Mouse (Mus musculus) heart, embryonic 15.5 days (tissue): ENCODE data around the gene Tenm2. TPM values are rescaled to one million over a fixed set of nuclear protein-coding genes. Genes with fewer than 3 reads are reported as not detected.

Experiments used
- ATAC-seq: fragments of 200-750 bp; cut with Nextera tagmentation; replicated peaks from 2 replicates; pipeline ENCODE4 v1.8.0; 2017; ENCODE audit warnings: low read depth, moderate TSS enrichment; ENCODE audit not compliant: insufficient number of reproducible peaks, insufficient read depth, low FRiP score
- H3K27ac ChIP-seq: fragments of 300-500 bp; sonication (generic); 2 replicates; pipeline ENCODE4 v1.5.1; 2015; ENCODE audit warnings: mild to moderate bottlenecking, inconsistent platforms
- H3K27me3 ChIP-seq: fragments of 300-500 bp; sonication (generic); 2 replicates; pipeline ENCODE4 v1.6.1; 2015; ENCODE audit warnings: inconsistent platforms
- H3K36me3 ChIP-seq: fragments of 300-500 bp; sonication (generic); 2 replicates; pipeline ENCODE4 v1.6.1; 2015; ENCODE audit warnings: mild to moderate bottlenecking, inconsistent platforms
- H3K4me1 ChIP-seq: fragments of 300-500 bp; sonication (generic); replicated peaks from 2 replicates; pipeline ENCODE4 v1.6.1; 2015; ENCODE audit warnings: inconsistent platforms
- H3K4me2 ChIP-seq: fragments of 300-500 bp; sonication (generic); 2 replicates; pipeline ENCODE4 v1.6.1; 2015; ENCODE audit warnings: inconsistent platforms, mild to moderate bottlenecking, moderate library complexity
- H3K4me3 ChIP-seq: fragments of 300-500 bp; sonication (generic); 2 replicates; pipeline ENCODE4 v1.5.1; 2015; ENCODE audit warnings: mild to moderate bottlenecking, inconsistent platforms
- H3K9ac ChIP-seq: fragments of 300-500 bp; sonication (generic); 2 replicates; pipeline ENCODE4 v1.6.1; 2015; ENCODE audit warnings: mild to moderate bottlenecking, inconsistent platforms
- H3K9me3 ChIP-seq: fragments of 300-500 bp; sonication (generic); replicated peaks from 2 replicates; pipeline ENCODE4 v1.6.1; 2016; ENCODE audit warnings: inconsistent platforms
- WGBS: fragments of 180-500 bp; shearing (Covaris S2); methylation state at CpG from one replicate; pipeline ENCODE4 v1.1.7; 2015; ENCODE audit warnings: mixed read lengths; 5-methylcytosine and 5-hydroxymethylcytosine counted together
- polyA plus RNA-seq: library from polyadenylated mRNA; unstranded; fragments of >200 nt; fragmentation: Nextera tagmentation; extraction: Ambion mirVana; gene quantifications from 2 replicates; pipeline ENCODE4 v1.2.1, GENCODE M21; 2015

The Tenm2 gene
- polyA plus RNA-seq, 1 experiment from 2014 or later, result 0.49 TPM

DNA sequence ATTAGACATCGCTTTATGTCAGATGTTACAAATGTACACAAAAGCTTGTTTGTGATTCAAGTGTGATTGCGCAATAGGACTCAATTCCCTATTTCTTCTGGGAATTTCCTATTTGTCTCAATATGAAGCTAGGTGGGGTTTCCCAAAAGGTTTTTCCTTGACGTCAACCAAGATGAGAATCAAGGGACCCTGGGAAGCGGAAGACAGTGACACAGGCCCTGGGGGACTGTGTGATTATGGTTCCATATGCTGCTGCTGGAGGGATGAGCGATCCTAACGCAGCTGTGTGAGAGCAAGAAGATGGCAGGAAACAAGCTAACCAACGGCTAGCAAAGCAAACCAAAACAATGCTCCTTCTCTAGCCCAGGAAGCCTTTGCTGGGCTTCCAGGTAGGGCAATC, 820.5 kb downstream of the Tenm2 start:
- no peak overlapping the region for H3K27ac ChIP-seq
- no peak for ATAC-seq
- H3K9ac ChIP-seq, result no peak overlapping the region
- H3K36me3 ChIP-seq, result no peaks in the 10 kb centered on the region
- no peak overlapping the region for H3K4me2 ChIP-seq
- no peak overlapping the region for H3K4me3 ChIP-seq
- H3K27me3 ChIP-seq, result no peaks in the 10 kb centered on the region
- WGBS, result 75% methylated on average over 7 of the region's 7 CpGs
- no peaks in the 10 kb centered on the region for H3K4me1 ChIP-seq
- H3K9me3 ChIP-seq, result no peaks in the 10 kb centered on the region

DNA sequence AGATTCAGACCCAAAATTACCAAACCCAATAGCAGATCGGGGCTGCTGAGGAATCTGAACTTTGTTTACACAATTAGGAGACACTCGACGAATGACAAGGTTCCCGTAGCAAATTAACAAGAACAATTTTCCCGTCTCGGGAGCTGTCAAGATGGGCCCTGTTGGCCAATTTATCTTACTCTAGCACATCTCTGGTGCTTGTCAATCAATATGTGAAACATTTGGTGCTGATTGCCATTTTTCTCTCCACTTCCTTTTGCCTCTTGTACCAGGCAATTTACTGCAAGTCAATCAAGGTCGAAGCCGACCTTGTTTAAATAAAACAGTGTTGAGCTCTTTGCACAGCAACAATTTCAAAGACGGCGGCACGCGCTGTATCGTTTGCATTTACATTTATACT, 824.9 kb downstream of the Tenm2 start:
- H3K36me3 ChIP-seq, result no peaks in the 10 kb centered on the region

DNA sequence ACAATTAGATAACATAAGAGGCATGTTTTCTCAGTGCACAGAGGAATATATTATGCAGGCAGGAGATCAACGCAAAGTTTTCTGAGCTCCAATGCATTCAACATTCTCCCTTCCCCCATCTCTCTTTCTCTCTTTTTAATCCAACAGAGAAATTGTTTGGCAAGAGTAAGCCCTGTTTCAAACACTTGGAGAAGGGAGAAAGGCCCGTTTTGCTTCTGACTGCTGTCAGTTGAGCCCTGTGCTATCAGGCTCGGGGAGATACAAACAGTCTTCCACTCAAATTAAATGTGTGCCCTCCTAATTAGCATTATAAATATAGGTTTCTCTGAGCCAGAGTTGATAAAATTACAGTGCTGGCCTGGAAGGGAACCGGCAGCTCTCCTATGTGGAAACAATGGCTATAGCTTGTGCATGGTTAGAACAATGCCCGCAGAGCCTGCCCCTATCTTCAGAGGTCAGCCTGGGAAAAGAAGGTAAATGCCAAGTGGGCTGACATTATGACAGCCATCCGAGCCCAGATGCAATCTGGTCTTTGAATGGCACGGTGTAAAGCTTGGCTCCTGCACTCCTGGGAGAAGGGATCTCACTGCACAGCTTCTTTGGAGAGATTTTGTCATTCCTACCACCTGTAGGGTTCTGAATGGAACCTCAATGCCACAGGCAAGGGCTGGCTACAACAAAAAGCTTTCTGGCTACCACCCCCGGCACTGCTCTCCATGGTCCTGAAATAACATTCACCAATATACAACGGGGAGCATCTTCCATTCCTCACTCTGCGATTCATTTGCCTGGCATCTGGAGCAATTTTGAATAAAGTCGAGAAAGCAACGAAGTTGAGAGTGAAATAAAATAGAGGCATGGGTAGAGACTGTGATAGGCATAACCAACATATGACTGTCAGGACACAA, 839.7 kb downstream of the Tenm2 start:
- Histone ChIP-seq H3K36me3 (no peaks in the 10 kb centered on the region), H3K27ac (no peak overlapping the region), H3K9ac (no peak overlapping the region), H3K4me1 (peaks cover 9% of the 10 kb centered on the region), H3K4me3 (no peak overlapping the region), H3K9me3 (no peaks in the 10 kb centered on the region), H3K27me3 (no peaks in the 10 kb centered on the region), H3K4me2 (no peak overlapping the region)
- no peak for ATAC-seq
- 39% methylated on average over 12 of the region's 12 CpGs for WGBS

More for the DNA sequence above, 824.9 kb downstream of the Tenm2 start:
- no peaks in the 10 kb centered on the region for H3K27me3 ChIP-seq
- no peak for ATAC-seq
- no peak overlapping the region for H3K4me2 ChIP-seq
- no peaks in the 10 kb centered on the region for H3K9me3 ChIP-seq
- WGBS, result 53% methylated on average over 13 of the region's 13 CpGs
- no peak overlapping the region for H3K4me3 ChIP-seq
- H3K9ac ChIP-seq, result no peak overlapping the region
- H3K4me1 ChIP-seq, result no peaks in the 10 kb centered on the region
- no peak overlapping the region for H3K27ac ChIP-seq

DNA sequence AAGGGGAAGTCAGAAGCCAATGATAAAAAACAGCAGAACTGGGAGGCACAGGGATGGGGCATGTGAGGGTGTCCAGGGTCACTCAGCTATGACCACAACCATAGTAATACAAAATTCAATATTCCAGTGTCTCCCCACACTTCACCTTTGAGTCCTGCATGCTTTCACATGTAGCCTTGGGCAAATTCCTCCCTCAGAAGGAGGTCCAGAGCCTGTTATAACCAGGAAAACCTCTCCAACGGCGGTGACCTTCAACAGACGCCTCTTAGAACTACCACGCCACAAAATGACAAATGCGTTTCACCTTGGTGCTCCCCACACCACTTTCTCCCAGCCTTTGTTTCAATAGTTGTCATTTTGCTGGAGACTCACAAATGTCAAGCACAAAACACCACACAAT, 851.1 kb downstream of the Tenm2 start:
- ATAC-seq, result no peak
- Histone ChIP-seq H3K9me3 (no peaks in the 10 kb centered on the region), H3K4me2 (no peak overlapping the region), H3K36me3 (no peaks in the 10 kb centered on the region), H3K4me1 (no peaks in the 10 kb centered on the region), H3K27me3 (no peaks in the 10 kb centered on the region), H3K27ac (no peak overlapping the region), H3K9ac (no peak overlapping the region), H3K4me3 (no peak overlapping the region)
- WGBS, result 77% methylated on average over 5 of the region's 5 CpGs

DNA sequence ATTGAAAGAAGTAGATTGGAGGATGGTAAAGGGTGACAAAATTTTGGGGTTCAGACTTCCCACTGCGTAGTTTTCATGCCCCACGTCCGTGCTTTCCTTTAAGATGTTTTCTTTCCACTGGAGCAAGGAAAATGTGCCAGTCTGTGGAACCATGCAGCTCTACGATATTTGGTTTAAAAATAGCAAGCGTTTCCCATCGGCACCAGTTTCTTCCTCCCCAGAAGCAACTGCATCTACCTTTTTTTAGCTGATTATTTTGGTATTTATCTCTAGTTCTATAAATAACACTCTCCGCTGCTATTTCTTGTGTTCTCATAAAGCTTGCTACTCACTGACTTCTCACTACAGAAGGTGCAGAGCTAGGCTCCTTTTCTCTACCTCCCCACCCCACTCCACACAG, 864.0 kb downstream of the Tenm2 start:
- Histone ChIP-seq H3K36me3 (no peaks in the 10 kb centered on the region), H3K9me3 (no peaks in the 10 kb centered on the region), H3K4me1 (peaks cover 12% of the 10 kb centered on the region), H3K27me3 (no peaks in the 10 kb centered on the region), H3K27ac (peak overlapping the region; percentile 34), H3K4me2 (peak overlapping the region; percentile 44), H3K9ac (no peak overlapping the region), H3K4me3 (no peak overlapping the region)
- ATAC-seq, result no peak
- WGBS, result 45% methylated on average over 7 of the region's 7 CpGs

DNA sequence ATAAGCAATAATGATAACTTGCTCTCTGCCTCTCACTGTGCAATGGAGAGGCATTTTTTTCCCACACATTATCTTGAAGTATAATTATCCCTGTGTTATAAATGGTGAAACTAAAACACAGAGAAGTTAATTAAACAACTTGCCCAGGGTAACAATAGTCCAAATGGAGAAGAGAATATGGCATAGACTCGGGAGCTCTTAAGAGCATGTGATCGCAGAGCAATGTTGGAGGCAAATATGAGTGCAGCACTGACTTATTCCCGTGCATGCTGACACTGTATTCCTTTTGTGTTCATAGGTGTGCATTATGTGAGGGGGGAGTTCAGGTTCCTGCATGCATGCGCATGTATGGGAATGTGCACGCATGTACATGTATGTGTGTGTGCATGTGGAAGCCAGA, 870.7 kb downstream of the Tenm2 start:
- Histone ChIP-seq H3K4me3 (no peak overlapping the region), H3K9me3 (no peaks in the 10 kb centered on the region), H3K27me3 (no peaks in the 10 kb centered on the region), H3K4me1 (no peaks in the 10 kb centered on the region), H3K36me3 (no peaks in the 10 kb centered on the region), H3K27ac (no peak overlapping the region), H3K9ac (no peak overlapping the region), H3K4me2 (no peak overlapping the region)
- 88% methylated on average over 5 of the region's 5 CpGs for WGBS
- ATAC-seq, result no peak

DNA sequence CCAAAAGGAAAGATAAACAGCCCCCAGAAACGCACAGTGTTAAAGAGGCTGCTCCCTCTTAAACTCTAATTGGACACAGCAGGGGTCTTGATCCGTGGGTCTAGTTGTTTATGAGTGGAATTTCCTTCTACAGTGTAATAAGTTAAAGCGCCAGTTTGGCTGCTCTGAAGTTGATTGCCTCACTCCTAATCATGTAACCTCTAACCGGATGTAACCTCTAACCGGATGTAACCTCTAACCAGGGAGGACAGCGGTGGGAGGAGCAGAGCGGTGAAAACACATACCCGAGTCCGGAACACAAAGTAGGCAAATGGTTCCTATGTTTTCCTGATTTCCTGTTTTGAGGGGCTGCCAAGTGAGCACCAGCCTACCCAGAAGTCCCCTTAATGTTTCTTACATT, 871.3 kb downstream of the Tenm2 start:
- ATAC-seq, result no peak
- H3K36me3 ChIP-seq, result no peaks in the 10 kb centered on the region

DNA sequence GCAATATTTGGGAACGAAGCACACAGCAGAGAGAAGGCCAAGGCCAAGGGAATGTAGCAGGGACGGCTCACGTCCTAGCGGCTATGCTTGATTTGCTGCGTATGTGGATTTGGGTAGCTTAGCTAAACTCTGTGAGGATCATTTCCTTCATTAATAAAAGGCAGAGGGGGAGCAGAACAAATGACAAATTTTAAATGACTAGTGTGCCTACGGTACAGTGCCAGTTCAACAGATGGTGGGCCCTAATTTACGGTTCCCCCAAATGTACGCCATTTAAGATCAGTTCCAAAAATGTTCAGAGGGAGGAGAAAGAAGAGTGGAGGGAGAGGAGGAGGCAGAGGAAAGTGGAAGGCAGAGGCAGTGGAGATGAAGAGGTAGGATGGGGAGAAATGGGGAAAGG, 873.2 kb downstream of the Tenm2 start:
- Histone ChIP-seq H3K27me3 (no peaks in the 10 kb centered on the region), H3K9ac (no peak overlapping the region), H3K27ac (no peak overlapping the region), H3K36me3 (no peaks in the 10 kb centered on the region), H3K4me2 (no peak overlapping the region), H3K4me3 (no peak overlapping the region), H3K9me3 (no peaks in the 10 kb centered on the region), H3K4me1 (no peaks in the 10 kb centered on the region)
- 91% methylated on average over 8 of the region's 8 CpGs for WGBS
- ATAC-seq, result no peak

More for the DNA sequence above, 871.3 kb downstream of the Tenm2 start:
- Histone ChIP-seq H3K27me3 (no peaks in the 10 kb centered on the region), H3K4me3 (no peak overlapping the region), H3K4me1 (no peaks in the 10 kb centered on the region), H3K4me2 (no peak overlapping the region), H3K9ac (no peak overlapping the region), H3K9me3 (no peaks in the 10 kb centered on the region), H3K27ac (no peak overlapping the region)
- WGBS, result 52% methylated on average over 9 of the region's 9 CpGs

DNA sequence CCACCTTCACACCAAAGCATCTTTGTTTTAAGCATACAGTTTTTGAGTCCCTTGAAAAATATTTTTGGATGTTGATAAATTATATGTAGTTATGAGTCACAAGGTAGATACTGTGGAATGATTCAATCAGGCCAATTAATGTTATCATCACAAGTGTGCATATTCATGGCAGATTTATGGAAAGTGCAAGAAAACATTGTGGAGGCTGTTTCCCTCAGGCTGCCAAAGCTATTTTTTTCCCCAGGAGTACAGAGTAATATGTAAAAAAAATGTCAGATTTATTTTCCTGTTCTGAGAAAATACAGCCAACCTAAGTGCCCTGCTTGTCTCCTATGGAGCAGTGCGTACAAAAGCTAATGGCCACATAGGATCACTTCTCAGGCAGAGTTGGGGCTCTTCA, 882.5 kb downstream of the Tenm2 start:
- H3K27me3 ChIP-seq, result no peaks in the 10 kb centered on the region
- no peaks in the 10 kb centered on the region for H3K9me3 ChIP-seq
- H3K27ac ChIP-seq, result no peak overlapping the region
- no peak for ATAC-seq
- no peaks in the 10 kb centered on the region for H3K36me3 ChIP-seq
- H3K4me3 ChIP-seq, result no peak overlapping the region
- H3K9ac ChIP-seq, result no peak overlapping the region
- 83% methylated on average over 1 of the region's 1 CpGs for WGBS
- no peaks in the 10 kb centered on the region for H3K4me1 ChIP-seq
- H3K4me2 ChIP-seq, result no peak overlapping the region

DNA sequence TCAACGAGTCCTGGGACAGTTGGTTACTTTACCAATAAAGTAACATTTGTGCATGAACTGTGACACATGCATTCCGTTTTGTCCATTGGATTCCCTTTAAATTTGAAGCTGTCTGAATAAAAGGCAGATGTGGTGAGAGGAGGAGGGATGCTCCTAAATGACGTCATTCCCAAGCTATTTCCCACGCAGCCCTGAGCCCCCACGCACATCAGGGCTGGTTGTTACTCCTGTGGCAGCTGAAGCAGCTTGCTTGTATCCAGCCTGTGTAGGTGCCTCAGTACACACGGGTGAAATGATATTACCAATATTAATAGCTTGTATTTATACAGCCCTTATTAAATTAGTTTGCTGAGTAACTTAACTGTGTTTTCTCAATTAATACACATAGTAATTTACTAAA, 884.0 kb downstream of the Tenm2 start:
- Histone ChIP-seq H3K4me1 (no peaks in the 10 kb centered on the region), H3K27ac (no peak overlapping the region), H3K36me3 (no peaks in the 10 kb centered on the region), H3K4me3 (no peak overlapping the region), H3K9ac (no peak overlapping the region), H3K27me3 (no peaks in the 10 kb centered on the region), H3K4me2 (no peak overlapping the region), H3K9me3 (no peaks in the 10 kb centered on the region)
- WGBS, result 42% methylated on average over 6 of the region's 6 CpGs
- no peak for ATAC-seq

DNA sequence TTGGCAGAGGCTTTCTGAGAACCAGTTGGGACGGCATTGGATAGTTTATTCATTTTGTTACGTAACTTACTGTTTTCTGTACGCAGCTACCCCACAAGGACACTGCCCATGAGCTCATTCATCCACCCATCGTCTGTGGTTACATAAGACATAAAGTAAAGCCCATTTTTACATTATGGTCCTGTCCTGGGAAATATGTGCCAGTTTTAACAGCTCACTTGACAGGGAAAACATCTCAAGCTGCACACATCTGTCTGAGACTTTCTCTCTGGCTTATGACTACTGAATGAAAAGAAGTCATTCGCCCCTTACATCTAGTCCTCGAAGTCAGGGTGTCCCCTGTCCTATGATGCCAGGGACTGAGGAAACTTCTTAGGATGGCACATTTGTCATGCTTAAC, 884.4 kb downstream of the Tenm2 start:
- no peaks in the 10 kb centered on the region for H3K9me3 ChIP-seq
- no peak overlapping the region for H3K9ac ChIP-seq
- no peaks in the 10 kb centered on the region for H3K27me3 ChIP-seq
- no peak overlapping the region for H3K4me2 ChIP-seq
- H3K4me3 ChIP-seq, result no peak overlapping the region
- ATAC-seq, result no peak
- no peaks in the 10 kb centered on the region for H3K4me1 ChIP-seq
- H3K27ac ChIP-seq, result no peak overlapping the region
- WGBS, result 79% methylated on average over 6 of the region's 6 CpGs
- no peaks in the 10 kb centered on the region for H3K36me3 ChIP-seq

DNA sequence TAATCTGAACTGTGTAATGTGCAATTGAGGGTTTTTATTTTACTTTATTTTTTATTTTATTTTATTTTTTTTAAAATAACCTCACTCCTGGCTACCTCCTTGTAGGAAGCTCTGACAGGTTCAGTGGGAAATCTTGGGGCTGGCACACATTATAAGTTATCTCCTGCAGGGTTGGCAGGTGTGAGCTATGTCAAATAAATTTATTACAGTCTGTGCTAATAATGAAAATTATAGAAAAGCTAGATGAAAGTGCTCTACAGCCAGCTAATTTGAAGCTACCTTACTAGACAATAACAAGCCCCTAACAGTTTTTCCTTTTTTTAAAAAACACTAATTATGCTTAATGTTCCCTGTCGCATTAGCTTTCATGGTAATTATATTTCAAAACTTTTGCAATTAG, 885.5 kb downstream of the Tenm2 start:
- no peaks in the 10 kb centered on the region for H3K27me3 ChIP-seq
- H3K27ac ChIP-seq, result no peak overlapping the region
- H3K4me1 ChIP-seq, result no peaks in the 10 kb centered on the region
- H3K4me3 ChIP-seq, result no peak overlapping the region
- no peaks in the 10 kb centered on the region for H3K9me3 ChIP-seq
- no peak for ATAC-seq
- no peaks in the 10 kb centered on the region for H3K36me3 ChIP-seq
- 94% methylated on average over 1 of the region's 1 CpGs for WGBS
- no peak overlapping the region for H3K4me2 ChIP-seq
- H3K9ac ChIP-seq, result no peak overlapping the region
